Mouse (Mus musculus): Measurements from ENCODE around the gene Gm20878.
"Not testable (repeated sequence)": the region's sequence is repeated elsewhere in the genome, so short reads cannot be mapped to it uniquely, and the experiment has no call there.

Gm20878 gene

GRCm38 (mm10) chr4:41941272-41941671 is at the start of gene Gm20878:
Gm20878 (plus strand) TSS chr4:41941572.
- DNase-seq: not testable (repeated sequence)

DNA sequence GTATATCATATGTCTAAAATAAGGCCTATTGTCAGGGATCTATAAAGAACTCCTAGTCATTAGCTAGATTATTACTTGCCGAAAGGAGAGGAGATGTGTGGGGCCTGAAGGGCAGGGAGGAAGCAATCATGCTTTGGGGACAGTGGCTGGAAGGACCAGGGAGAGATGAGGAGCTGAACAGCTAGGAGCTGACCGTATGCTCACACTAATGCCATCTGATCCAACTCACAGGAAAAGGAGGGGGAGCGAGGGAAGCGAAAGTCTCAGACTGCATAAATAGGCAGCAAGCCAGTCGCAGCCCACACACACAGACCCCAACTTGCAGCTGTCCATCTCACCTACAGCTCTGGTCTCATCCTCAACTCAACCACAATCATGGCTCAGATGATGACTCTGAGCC is 38.1 kb upstream of the Gm20878 start, which contains the start of gene Gm21541:
Gene Gm21541 (plus strand): TSS at position 301 of the 400 bp plus-strand sequence.
- not testable (repeated sequence) for DNase-seq

GRCm38 (mm10) chr4:41965758-41966157 is 24.4 kb downstream of the Gm20878 start, which contains the start of gene Fam205a4:
Fam205a4 (plus strand) TSS chr4:41966058.
- DNase-seq: not testable (repeated sequence)

Data from cerebellum, adult 8-10 months (tissue).